Mouse (Mus musculus) erythroblast, adult 5-6 weeks (primary cell): ENCODE results near the gene Eif2ak2. TPM values are rescaled to one million over a fixed set of nuclear protein-coding genes. Genes with fewer than 3 reads are reported as not detected.

Experiments
- ATAC-seq: replicated peaks from 2 replicates; pipeline ENCODE4 v1.8.0; 2016; ENCODE audit warnings: moderate number of reproducible peaks, mild to moderate bottlenecking, moderate TSS enrichment, inconsistent platforms; ENCODE audit not compliant: poor library complexity, low FRiP score, severe bottlenecking
- total RNA-seq, 2 experiments: library from RNA; stranded (forward) in 1 of 2; stranded (reverse) in 1 of 2; fragments of 150-400 nt in 1 of 2; fragments of 200-764, 138-1000 nt in 1 of 2; gene quantifications; 2 replicates each; pipeline versions ENCODE4 v1.2.3 to v1.2.4; 2015 to 2017; ENCODE audit warnings: low replicate concordance in 2 of 2

Eif2ak2 gene
- 13.4 and 23.0 TPM in 2 replicates for total RNA-seq (2015; ENCODE audit: low replicate concordance)
- total RNA-seq (2017; ENCODE audit: low replicate concordance), result 50.1 and 55.8 TPM in 2 replicates

- peak; percentile 96 for ATAC-seq
Observed at GRCm38 (mm10) chr17:78882401-78883112, at the start of gene Eif2ak2. Gene Eif2ak2, minus strand, starts transcription at chr17:78882573.

GRCm38 (mm10) chr17:78917696-78918095 lies 35.3 kb upstream of the Eif2ak2 start:
- ATAC-seq, result no peak

GRCm38 (mm10) chr17:78916899-78917298 lies 34.5 kb upstream of the Eif2ak2 start:
- no peak for ATAC-seq

GRCm38 (mm10) chr17:78916369-78916813 lies 34.0 kb upstream of the Eif2ak2 start, which contains the start of gene Cebpzos:
Gene Cebpzos, plus strand, starts transcription at chr17:78916500.
- peak; percentile 96 for ATAC-seq

GRCm38 (mm10) chr17:78915772-78916171 lies 33.4 kb upstream of the Eif2ak2 start:
- ATAC-seq, result peak; percentile 44

- no peak for ATAC-seq
Observed at GRCm38 (mm10) chr17:78913921-78914320, 31.5 kb upstream of the Eif2ak2 start.

GRCm38 (mm10) chr17:78912861-78913281 lies 30.5 kb upstream of the Eif2ak2 start:
- ATAC-seq, result no peak

GRCm38 (mm10) chr17:78909374-78909773 lies 27.0 kb upstream of the Eif2ak2 start:
- ATAC-seq, result no peak

GRCm38 (mm10) chr17:78906892-78907291 lies 24.5 kb upstream of the Eif2ak2 start, which contains the start of gene Sult6b1:
Gene Sult6b1, minus strand, starts transcription at chr17:78906992.
- ATAC-seq, result no peak

GRCm38 (mm10) chr17:78903158-78903557 lies 20.8 kb upstream of the Eif2ak2 start:
- no peak for ATAC-seq

- ATAC-seq, result no peak
Observed at GRCm38 (mm10) chr17:78895394-78895793, 13.0 kb upstream of the Eif2ak2 start.

- ATAC-seq, result no peak
Observed at GRCm38 (mm10) chr17:78894991-78895390, 12.6 kb upstream of the Eif2ak2 start.

GRCm38 (mm10) chr17:78891020-78891419 lies 8.6 kb upstream of the Eif2ak2 start:
- ATAC-seq, result no peak

- 0 out of 2 replicates have a peak, but pooled peaks have one; percentile 38 for ATAC-seq
Observed at GRCm38 (mm10) chr17:78889184-78889583, 6.8 kb upstream of the Eif2ak2 start.

- no peak for ATAC-seq
Observed at GRCm38 (mm10) chr17:78888554-78888953, 6.2 kb upstream of the Eif2ak2 start.

GRCm38 (mm10) chr17:78885286-78886065 lies 3.1 kb upstream of the Eif2ak2 start:
- ATAC-seq, result no peak

GRCm38 (mm10) chr17:78883291-78883690 lies 918 bp upstream of the Eif2ak2 start:
- ATAC-seq, result no peak

- 0 out of 2 replicates have a peak, but pooled peaks have one; percentile 33 for ATAC-seq
Observed at GRCm38 (mm10) chr17:78881878-78882304, 482 bp downstream of the Eif2ak2 start.

- no peak for ATAC-seq
Observed at GRCm38 (mm10) chr17:78873886-78874285, 8.5 kb downstream of the Eif2ak2 start.

GRCm38 (mm10) chr17:78856243-78856642 lies 26.1 kb downstream of the Eif2ak2 start:
- no peak for ATAC-seq
